Mouse (Mus musculus) myocyte (in vitro differentiated cells): ENCODE results near the gene Dnajc3. TPM values are rescaled to one million over a fixed set of nuclear protein-coding genes. Genes with fewer than 3 reads are reported as not detected.

Experiments
- H3K27me3 ChIP-seq: one replicate; pipeline ENCODE4 v1.6.1; 2011; ENCODE audit not compliant: control insufficient read depth, insufficient read depth, insufficient read length
- H3K36me3 ChIP-seq: one replicate; pipeline ENCODE4 v1.6.1; 2011; ENCODE audit not compliant: control insufficient read depth, insufficient read depth
- H3K4me2 ChIP-seq: one replicate; pipeline ENCODE4 v1.6.1; 2011; ENCODE audit warnings: low read depth, control low read depth
- H3K4me3 ChIP-seq: one replicate; pipeline ENCODE4 v1.5.1; 2011; ENCODE audit warnings: mild to moderate bottlenecking, control low read depth, moderate library complexity
- H3K79me2 ChIP-seq: one replicate; pipeline ENCODE4 v1.6.1; 2011; ENCODE audit not compliant: control insufficient read depth, insufficient read depth
- H3ac ChIP-seq: one replicate; pipeline ENCODE4 v1.6.1; 2011; ENCODE audit not compliant: control insufficient read depth, insufficient read length
- CEBPB ChIP-seq: IDR thresholded peaks from 2 replicates; pipeline ENCODE4 v1.6.1; 2011; ENCODE audit warnings: mild to moderate bottlenecking, moderate library complexity; ENCODE audit not compliant: poor library complexity, insufficient read depth, severe bottlenecking
- E2F4 ChIP-seq: IDR thresholded peaks from one replicate; pipeline ENCODE4 v1.6.1; 2011; ENCODE audit warnings: mild to moderate bottlenecking, control low read depth, moderate library complexity; ENCODE audit not compliant: insufficient read depth
- MAX ChIP-seq: IDR thresholded peaks from one replicate; pipeline ENCODE4 v1.6.1; 2011; ENCODE audit warnings: low read depth, mild to moderate bottlenecking, control low read depth
- MYOD1 ChIP-seq, 3 experiments: IDR thresholded peaks; one replicate each; pipeline ENCODE4 v1.6.1; 2011; ENCODE audit warnings: control low read depth in 2 of 3, low read depth in 2 of 3, mild to moderate bottlenecking in 2 of 3, moderate library complexity in 1 of 3; ENCODE audit not compliant: insufficient read length in 2 of 3, control insufficient read depth in 1 of 3
- MYOG ChIP-seq, 3 experiments: IDR thresholded peaks; one replicate each; pipeline ENCODE4 v1.6.1; 2011; ENCODE audit warnings: control low read depth in 2 of 3, low read depth in 2 of 3, mild to moderate bottlenecking in 2 of 3; ENCODE audit not compliant: insufficient read length in 2 of 3, control insufficient read depth in 1 of 3, insufficient read depth in 1 of 3
- POLR2A ChIP-seq: IDR thresholded peaks from one replicate; pipeline ENCODE4 v1.6.1; 2011; ENCODE audit warnings: low read depth, mild to moderate bottlenecking, control low read depth, moderate library complexity; ENCODE audit not compliant: insufficient read length
- POLR2AphosphoS2 ChIP-seq: IDR thresholded peaks from one replicate; pipeline ENCODE4 v1.6.1; 2011; ENCODE audit warnings: low read depth, control low read depth; ENCODE audit not compliant: insufficient read length
- REST ChIP-seq: IDR thresholded peaks from one replicate; pipeline ENCODE4 v1.6.1; 2011; ENCODE audit warnings: mild to moderate bottlenecking, control low read depth, moderate library complexity; ENCODE audit not compliant: insufficient read depth, insufficient read length
- SRF ChIP-seq: IDR thresholded peaks from one replicate; pipeline ENCODE4 v1.6.1; 2011; ENCODE audit warnings: low read depth; ENCODE audit not compliant: control insufficient read depth, insufficient read length
- TCF12 ChIP-seq: IDR thresholded peaks from one replicate; pipeline ENCODE4 v1.6.1; 2011; ENCODE audit warnings: mild to moderate bottlenecking, control low read depth; ENCODE audit not compliant: poor library complexity, insufficient read depth, severe bottlenecking
- TCF3 ChIP-seq: IDR thresholded peaks from one replicate; pipeline ENCODE4 v1.6.1; 2011; ENCODE audit warnings: low read depth, control low read depth; ENCODE audit not compliant: insufficient read length
- USF1 ChIP-seq: IDR thresholded peaks from one replicate; pipeline ENCODE4 v1.6.1; 2011; ENCODE audit warnings: low read depth, mild to moderate bottlenecking, control low read depth, moderate library complexity
- polyA plus RNA-seq: library from polyadenylated mRNA; unstranded; fragments of >200 nt; fragmentation: generic; extraction: Trizol; gene quantifications from one replicate; pipeline ENCODE4 v1.2.1, GENCODE M21; 2012; ENCODE audit warnings: missing spikeins

Dnajc3 gene
- polyA plus RNA-seq, 1 experiment, result 6.9 TPM

GRCm38 (mm10) chr14:118899940-118900339, 37.8 kb upstream of the Dnajc3 start:
- Histone ChIP-seq H3K4me3 (no peak overlapping the region), H3ac (no peak overlapping the region), H3K4me2 (no peak overlapping the region), H3K36me3 (peaks cover 8% of the 10 kb centered on the region), H3K27me3 (no peaks in the 10 kb centered on the region), H3K79me2 (no peaks in the 10 kb centered on the region)
- TF ChIP-seq SRF (no peak), POLR2A (no peak), CEBPB (no peak), POLR2AphosphoS2 (no peak)

- Histone ChIP-seq H3K36me3 (peaks cover 8% of the 10 kb centered on the region), H3K4me2 (no peak overlapping the region), H3K79me2 (no peaks in the 10 kb centered on the region), H3K27me3 (no peaks in the 10 kb centered on the region), H3K4me3 (no peak overlapping the region), H3ac (no peak overlapping the region)
- TF ChIP-seq MAX (no peak), SRF (no peak), MYOD1 (IDR thresholded peaks at IDR 0.05; ENCODE audit: control insufficient read depth in 1 of 3, insufficient read length in 2 of 3, low read depth in 2 of 3) (no peak), USF1 (no peak), CEBPB (no peak), TCF3 (no peak), E2F4 (no peak), TCF12 (no peak), POLR2AphosphoS2 (no peak), REST (no peak), MYOG (IDR thresholded peaks at IDR 0.05; ENCODE audit: control insufficient read depth in 1 of 3, insufficient read depth in 1 of 3, insufficient read length in 2 of 3, low read depth in 2 of 3) (no peak), POLR2A (no peak)
Observed at GRCm38 (mm10) chr14:118900911-118901310, 36.9 kb upstream of the Dnajc3 start.

GRCm38 (mm10) chr14:118903397-118903796, 34.4 kb upstream of the Dnajc3 start:
- Histone ChIP-seq H3ac (no peak overlapping the region), H3K4me3 (no peak overlapping the region), H3K4me2 (no peak overlapping the region), H3K79me2 (no peaks in the 10 kb centered on the region), H3K27me3 (no peaks in the 10 kb centered on the region), H3K36me3 (peaks cover 12% of the 10 kb centered on the region)
- no peak for TF ChIP-seq MAX
- TF ChIP-seq MYOG (IDR thresholded peaks at IDR 0.05; ENCODE audit: control insufficient read depth in 1 of 3, insufficient read depth in 1 of 3, insufficient read length in 2 of 3, low read depth in 2 of 3), result no peak
- TF ChIP-seq REST, result no peak
- no peak for TF ChIP-seq POLR2AphosphoS2
- no peak for TF ChIP-seq USF1
- no peak for TF ChIP-seq TCF12
- TF ChIP-seq E2F4, result no peak
- TF ChIP-seq CEBPB, result no peak
- no peak for TF ChIP-seq SRF
- TF ChIP-seq MYOD1 (IDR thresholded peaks at IDR 0.05; ENCODE audit: control insufficient read depth in 1 of 3, insufficient read length in 2 of 3, low read depth in 2 of 3), result no peak
- no peak for TF ChIP-seq TCF3
- no peak for TF ChIP-seq POLR2A

- peaks cover 15% of the 10 kb centered on the region for H3K36me3 ChIP-seq
- H3K79me2 ChIP-seq, result no peaks in the 10 kb centered on the region
- no peak overlapping the region for H3K4me2 ChIP-seq
- H3K4me3 ChIP-seq, result no peak overlapping the region
- TF ChIP-seq SRF, result no peak
- no peak for TF ChIP-seq MYOD1 (IDR thresholded peaks at IDR 0.05; ENCODE audit: control insufficient read depth in 1 of 3, insufficient read length in 2 of 3, low read depth in 2 of 3)
- TF ChIP-seq CEBPB, result no peak
- no peak for TF ChIP-seq POLR2AphosphoS2
- TF ChIP-seq POLR2A, result no peak
- no peak for TF ChIP-seq TCF3
- no peak for TF ChIP-seq E2F4
- no peak for TF ChIP-seq REST
- no peak for TF ChIP-seq USF1
- no peaks in the 10 kb centered on the region for H3K27me3 ChIP-seq
- no peak overlapping the region for H3ac ChIP-seq
Observed at GRCm38 (mm10) chr14:118903867-118904562, 33.8 kb upstream of the Dnajc3 start.

- TF ChIP-seq POLR2A, result no peak
- no peak for TF ChIP-seq CEBPB
- TF ChIP-seq E2F4, result no peak
- no peak for TF ChIP-seq MAX
- TF ChIP-seq REST, result no peak
- Histone ChIP-seq H3K79me2 (no peaks in the 10 kb centered on the region), H3ac (no peak overlapping the region), H3K4me2 (no peak overlapping the region), H3K27me3 (no peaks in the 10 kb centered on the region), H3K36me3 (peaks cover 14% of the 10 kb centered on the region), H3K4me3 (no peak overlapping the region)
Observed at GRCm38 (mm10) chr14:118907592-118907991, 30.2 kb upstream of the Dnajc3 start.
